Mouse (Mus musculus): ENCODE measurements around the gene Gm8300. TPM values are rescaled to one million over a fixed set of nuclear protein-coding genes. Genes with fewer than 3 reads are reported as not detected.
"Not testable (repeated sequence)": the region's sequence is repeated elsewhere in the genome, so short reads cannot be mapped to it uniquely, and the experiment has no call there.

Gene Gm8300
- polyA plus RNA-seq (2014; fragmentation: Nextera tagmentation; extraction: Ambion mirVana), result not detected in 2 replicates

GRCm38 (mm10) chr12:87514016-87514415 lies at the start of gene Gm8300:
Gene Gm8300 (plus strand): TSS chr12:87514316.
- not testable (repeated sequence) for H3K9me3 ChIP-seq (ENCODE audit: low read depth, low read length); H3K4me2 ChIP-seq; ATAC-seq (ENCODE audit: insufficient read depth); H3K36me3 ChIP-seq (ENCODE audit: insufficient read depth); H3K27me3 ChIP-seq (ENCODE audit: insufficient read depth, low read length); H3K27ac ChIP-seq (ENCODE audit: low read depth); H3K9ac ChIP-seq; H3K4me1 ChIP-seq (ENCODE audit: insufficient read depth); H3K4me3 ChIP-seq (ENCODE audit: low read depth, low read length); DNase-seq
- 87% methylated on average over 4 of the region's 4 CpGs for WGBS

GRCm38 (mm10) chr12:87464678-87465297 lies 49.3 kb upstream of the Gm8300 start:
- Histone ChIP-seq H3K4me1 (ENCODE audit: insufficient read depth) (no peaks in the 10 kb centered on the region), H3K9ac (no peak overlapping the region), H3K4me2 (no peak overlapping the region), H3K27me3 (ENCODE audit: insufficient read depth, low read length) (no peaks in the 10 kb centered on the region), H3K27ac (ENCODE audit: low read depth) (no peak overlapping the region), H3K36me3 (ENCODE audit: insufficient read depth) (peaks cover 81% of the 10 kb centered on the region), H3K9me3 (ENCODE audit: low read depth, low read length) (no peaks in the 10 kb centered on the region), H3K4me3 (ENCODE audit: low read depth, low read length) (no peak overlapping the region)
- no peak for ATAC-seq (ENCODE audit: insufficient read depth)
- no peak for DNase-seq
- TF ChIP-seq CTCF (IDR thresholded peaks at IDR 0.05; ENCODE audit: low read depth), result no peak
- WGBS, result 85% methylated on average over 6 of the region's 6 CpGs

- peak overlapping the region; percentile 78 for H3K4me2 ChIP-seq
- H3K9ac ChIP-seq, result peak overlapping the region; percentile 93
- TF ChIP-seq CTCF (IDR thresholded peaks at IDR 0.05; ENCODE audit: low read depth), result no peak
- H3K27me3 ChIP-seq (ENCODE audit: insufficient read depth, low read length), result no peaks in the 10 kb centered on the region
- WGBS, result 57% methylated on average over 7 of the region's 7 CpGs
- peak overlapping the region; percentile 85 for H3K4me3 ChIP-seq (ENCODE audit: low read depth, low read length)
- H3K36me3 ChIP-seq (ENCODE audit: insufficient read depth), result peaks cover 29% of the 10 kb centered on the region
- 0 out of 2 replicates have a peak, but pooled peaks cover 4% of the 10 kb centered on the region for H3K4me1 ChIP-seq (ENCODE audit: insufficient read depth)
- ATAC-seq (ENCODE audit: insufficient read depth), result no peak
- no peak overlapping the region for H3K27ac ChIP-seq (ENCODE audit: low read depth)
- no peaks in the 10 kb centered on the region for H3K9me3 ChIP-seq (ENCODE audit: low read depth, low read length)
- no peak for DNase-seq
Observed at GRCm38 (mm10) chr12:87470263-87471136, 43.6 kb upstream of the Gm8300 start.

- Histone ChIP-seq H3K27ac (ENCODE audit: low read depth) (peak overlapping the region; percentile 86), H3K9me3 (ENCODE audit: low read depth, low read length) (no peaks in the 10 kb centered on the region), H3K36me3 (ENCODE audit: insufficient read depth) (peaks cover 25% of the 10 kb centered on the region), H3K9ac (peak overlapping the region; percentile 93), H3K27me3 (ENCODE audit: insufficient read depth, low read length) (no peaks in the 10 kb centered on the region), H3K4me1 (ENCODE audit: insufficient read depth) (0 out of 2 replicates have a peak, but pooled peaks cover 4% of the 10 kb centered on the region), H3K4me2 (peak overlapping the region; percentile 78), H3K4me3 (ENCODE audit: low read depth, low read length) (peak overlapping the region; percentile 85)
- no peak for TF ChIP-seq CTCF (IDR thresholded peaks at IDR 0.05; ENCODE audit: low read depth)
- under 1% methylated on average over 19 of the region's 19 CpGs for WGBS
- ATAC-seq (ENCODE audit: insufficient read depth) (no peak), DNase-seq (peak; percentile 46)
Observed at GRCm38 (mm10) chr12:87471421-87471963, 42.6 kb upstream of the Gm8300 start.

- ATAC-seq (ENCODE audit: insufficient read depth) (peak; percentile 97), DNase-seq (peak; percentile 99)
- peak within 1 kb of the TSS; percentile 86 for H3K27ac ChIP-seq (ENCODE audit: low read depth)
- H3K4me1 ChIP-seq (ENCODE audit: insufficient read depth), result 0 out of 2 replicates have a peak, but pooled peaks cover 4% of the 10 kb centered on the region
- peaks cover 18% of the 10 kb centered on the region for H3K36me3 ChIP-seq (ENCODE audit: insufficient read depth)
- peak within 1 kb of the TSS; percentile 78 for H3K4me2 ChIP-seq
- no peaks in the 10 kb centered on the region for H3K9me3 ChIP-seq (ENCODE audit: low read depth, low read length)
- H3K9ac ChIP-seq, result peak within 1 kb of the TSS; percentile 93
- no peaks in the 10 kb centered on the region for H3K27me3 ChIP-seq (ENCODE audit: insufficient read depth, low read length)
- H3K4me3 ChIP-seq (ENCODE audit: low read depth, low read length), result peak within 1 kb of the TSS; percentile 85
- TF ChIP-seq CTCF (IDR thresholded peaks at IDR 0.05; ENCODE audit: low read depth), result no peak
- 3% methylated on average over 45 of the region's 45 CpGs for WGBS
Observed at GRCm38 (mm10) chr12:87471964-87472786, 41.9 kb upstream of the Gm8300 start, which contains the start of gene Snw1. Gene Snw1 (minus strand): TSS chr12:87472274.

- no peak overlapping the region for H3K9ac ChIP-seq
- H3K4me1 ChIP-seq (ENCODE audit: insufficient read depth), result 0 out of 2 replicates have a peak, but pooled peaks cover 4% of the 10 kb centered on the region
- ATAC-seq (ENCODE audit: insufficient read depth) (no peak), DNase-seq (no peak)
- H3K36me3 ChIP-seq (ENCODE audit: insufficient read depth), result 0 out of 2 replicates have a peak, but pooled peaks cover 1% of the 10 kb centered on the region
- H3K4me2 ChIP-seq, result no peak overlapping the region
- H3K27ac ChIP-seq (ENCODE audit: low read depth), result no peak overlapping the region
- no peak for TF ChIP-seq CTCF (IDR thresholded peaks at IDR 0.05; ENCODE audit: low read depth)
- H3K9me3 ChIP-seq (ENCODE audit: low read depth, low read length), result no peaks in the 10 kb centered on the region
- H3K27me3 ChIP-seq (ENCODE audit: insufficient read depth, low read length), result no peaks in the 10 kb centered on the region
- H3K4me3 ChIP-seq (ENCODE audit: low read depth, low read length), result no peak overlapping the region
- WGBS, result 75% methylated on average over 3 of the region's 3 CpGs
Observed at GRCm38 (mm10) chr12:87474756-87475155, 39.4 kb upstream of the Gm8300 start.

GRCm38 (mm10) chr12:87482482-87482881 lies 31.6 kb upstream of the Gm8300 start:
- WGBS, result 79% methylated on average over 5 of the region's 5 CpGs
- H3K27me3 ChIP-seq (ENCODE audit: insufficient read depth, low read length); H3K4me1 ChIP-seq (ENCODE audit: insufficient read depth); H3K27ac ChIP-seq (ENCODE audit: low read depth); DNase-seq; H3K4me2 ChIP-seq; H3K4me3 ChIP-seq (ENCODE audit: low read depth, low read length); H3K36me3 ChIP-seq (ENCODE audit: insufficient read depth); H3K9me3 ChIP-seq (ENCODE audit: low read depth, low read length); H3K9ac ChIP-seq; ATAC-seq (ENCODE audit: insufficient read depth): not testable (repeated sequence)

GRCm38 (mm10) chr12:87488683-87489082 lies 25.4 kb upstream of the Gm8300 start:
- H3K9ac ChIP-seq; H3K27ac ChIP-seq (ENCODE audit: low read depth); ATAC-seq (ENCODE audit: insufficient read depth); DNase-seq; H3K4me2 ChIP-seq; H3K4me1 ChIP-seq (ENCODE audit: insufficient read depth); H3K27me3 ChIP-seq (ENCODE audit: insufficient read depth, low read length); H3K4me3 ChIP-seq (ENCODE audit: low read depth, low read length); H3K36me3 ChIP-seq (ENCODE audit: insufficient read depth); H3K9me3 ChIP-seq (ENCODE audit: low read depth, low read length): not testable (repeated sequence)
- 63% methylated on average over 2 of the region's 2 CpGs for WGBS

GRCm38 (mm10) chr12:87494421-87494820 lies 19.7 kb upstream of the Gm8300 start, which contains the start of gene Gm5788:
Gene Gm5788 (plus strand): TSS chr12:87494721.
- H3K9ac ChIP-seq; H3K27ac ChIP-seq (ENCODE audit: low read depth); H3K27me3 ChIP-seq (ENCODE audit: insufficient read depth, low read length); H3K36me3 ChIP-seq (ENCODE audit: insufficient read depth); H3K4me2 ChIP-seq; H3K9me3 ChIP-seq (ENCODE audit: low read depth, low read length); ATAC-seq (ENCODE audit: insufficient read depth); H3K4me3 ChIP-seq (ENCODE audit: low read depth, low read length); H3K4me1 ChIP-seq (ENCODE audit: insufficient read depth); DNase-seq: not testable (repeated sequence)
- WGBS, result 89% methylated on average over 3 of the region's 3 CpGs
